Mouse (Mus musculus) limb, embryonic 12.5 days (tissue): ENCODE measurements around the gene Bcl7c. TPM values are rescaled to one million over a fixed set of nuclear protein-coding genes. Genes with fewer than 3 reads are reported as not detected.
"Not testable (repeated sequence)": the region's sequence is repeated elsewhere in the genome, so short reads cannot be mapped to it uniquely, and the experiment has no call there.

Experiments
- ATAC-seq: fragments of 200-750 bp; cut with Nextera tagmentation; 2 replicates; pipeline ENCODE4 v1.8.0; 2017; ENCODE audit warnings: low read depth, moderate TSS enrichment; ENCODE audit not compliant: insufficient number of reproducible peaks, insufficient read depth, low FRiP score, low TSS enrichment
- H3K27ac ChIP-seq: fragments of 300-500 bp; sonication (generic); 2 replicates; pipeline ENCODE4 v1.5.1; 2016; ENCODE audit warnings: mild to moderate bottlenecking, moderate library complexity
- H3K27me3 ChIP-seq: fragments of 300-500 bp; sonication (generic); 2 replicates; pipeline ENCODE4 v1.6.1; 2016; ENCODE audit warnings: mild to moderate bottlenecking, moderate library complexity
- H3K36me3 ChIP-seq: fragments of 300-500 bp; sonication (generic); 2 replicates; pipeline ENCODE4 v1.6.1; 2016; ENCODE audit warnings: mild to moderate bottlenecking, moderate library complexity
- H3K4me1 ChIP-seq: fragments of 300-500 bp; sonication (generic); replicated peaks from 2 replicates; pipeline ENCODE4 v1.6.1; 2016
- H3K4me2 ChIP-seq: fragments of 300-500 bp; sonication (generic); 2 replicates; pipeline ENCODE4 v1.6.1; 2016; ENCODE audit warnings: mild to moderate bottlenecking, moderate library complexity
- H3K4me3 ChIP-seq: fragments of 300-500 bp; sonication (generic); replicated peaks from 2 replicates; pipeline ENCODE4 v1.5.1; 2016; ENCODE audit warnings: mild to moderate bottlenecking
- H3K9ac ChIP-seq: fragments of 300-500 bp; sonication (generic); replicated peaks from 2 replicates; pipeline ENCODE4 v1.6.1; 2016; ENCODE audit warnings: mild to moderate bottlenecking, moderate library complexity
- H3K9me3 ChIP-seq: fragments of 300-500 bp; sonication (generic); 2 replicates; pipeline ENCODE4 v1.6.1; 2016; ENCODE audit warnings: mild to moderate bottlenecking, moderate library complexity
- WGBS: fragments of 180-500 bp; shearing (Covaris S2); methylation state at CpG from one replicate; pipeline ENCODE4 v1.1.7; 2016; 5-methylcytosine and 5-hydroxymethylcytosine counted together
- polyA plus RNA-seq: library from polyadenylated mRNA; unstranded; fragments of >200 nt; fragmentation: Nextera tagmentation; extraction: Ambion mirVana; gene quantifications from 2 replicates; pipeline ENCODE4 v1.2.1, GENCODE M21; 2016

Gene Bcl7c
- polyA plus RNA-seq, 1 experiment from 2014 or later, result 120 TPM

- 49% methylated on average over 4 of the region's 4 CpGs for WGBS
- Histone ChIP-seq H3K4me1 (no peaks in the 10 kb centered on the region; the same call in 1 of the 2 replicates), H3K27ac (no peak overlapping the region), H3K27me3 (no peaks in the 10 kb centered on the region; the same call in 1 of the 2 replicates), H3K36me3 (no peaks in the 10 kb centered on the region), H3K9ac (no peak overlapping the region), H3K9me3 (no peaks in the 10 kb centered on the region), H3K4me3 (no peak overlapping the region), H3K4me2 (no peak overlapping the region)
- no peak for ATAC-seq
Observed at GRCm38 (mm10) chr7:127641260-127641659, 67.5 kb downstream of the Bcl7c start.

GRCm38 (mm10) chr7:127636963-127637362, 71.8 kb downstream of the Bcl7c start:
- under 1% methylated on average over 27 of the region's 27 CpGs for WGBS
- peak overlapping the region; percentile 63 for H3K9ac ChIP-seq
- H3K4me3 ChIP-seq, result peak overlapping the region; percentile 58
- peak overlapping the region; percentile 74 for H3K4me2 ChIP-seq
- peak; percentile 42; the same call in 1 of the 2 replicates for ATAC-seq
- no peaks in the 10 kb centered on the region for H3K36me3 ChIP-seq
- no peaks in the 10 kb centered on the region for H3K27me3 ChIP-seq
- no peaks in the 10 kb centered on the region for H3K9me3 ChIP-seq
- no peaks in the 10 kb centered on the region; the same call in 1 of the 2 replicates for H3K4me1 ChIP-seq
- no peak overlapping the region for H3K27ac ChIP-seq

- 90% methylated on average over 4 of the region's 4 CpGs for WGBS
- ATAC-seq, result no peak
Observed at GRCm38 (mm10) chr7:127631416-127631815, 77.3 kb downstream of the Bcl7c start.

GRCm38 (mm10) chr7:127628646-127629045, 80.1 kb downstream of the Bcl7c start:
- Histone ChIP-seq H3K4me2 (no peak overlapping the region), H3K4me1 (no peaks in the 10 kb centered on the region), H3K9ac (no peak overlapping the region), H3K4me3 (no peak overlapping the region), H3K27me3 (no peaks in the 10 kb centered on the region), H3K27ac (no peak overlapping the region), H3K36me3 (no peaks in the 10 kb centered on the region), H3K9me3 (no peaks in the 10 kb centered on the region)
- WGBS, result 86% methylated on average over 5 of the region's 5 CpGs
- no peak for ATAC-seq

More at GRCm38 (mm10) chr7:127631416-127631815, 77.3 kb downstream of the Bcl7c start:
- Histone ChIP-seq H3K4me3 (no peak overlapping the region), H3K27ac (no peak overlapping the region), H3K27me3 (no peaks in the 10 kb centered on the region), H3K9ac (no peak overlapping the region), H3K9me3 (no peaks in the 10 kb centered on the region), H3K4me1 (no peaks in the 10 kb centered on the region), H3K4me2 (no peak overlapping the region), H3K36me3 (no peaks in the 10 kb centered on the region)

- Histone ChIP-seq H3K36me3 (no peaks in the 10 kb centered on the region), H3K27me3 (no peaks in the 10 kb centered on the region), H3K4me3 (no peak overlapping the region), H3K4me1 (no peaks in the 10 kb centered on the region), H3K9me3 (no peaks in the 10 kb centered on the region), H3K9ac (no peak overlapping the region), H3K4me2 (no peak overlapping the region), H3K27ac (no peak overlapping the region)
- 85% methylated on average over 4 of the region's 4 CpGs for WGBS
- no peak for ATAC-seq
Observed at GRCm38 (mm10) chr7:127626471-127626870, 82.3 kb downstream of the Bcl7c start.

GRCm38 (mm10) chr7:127626039-127626438, 82.7 kb downstream of the Bcl7c start:
- Histone ChIP-seq H3K36me3 (no peaks in the 10 kb centered on the region), H3K9me3 (no peaks in the 10 kb centered on the region), H3K27me3 (no peaks in the 10 kb centered on the region), H3K4me3 (no peak overlapping the region), H3K27ac (no peak overlapping the region), H3K9ac (no peak overlapping the region), H3K4me1 (no peaks in the 10 kb centered on the region), H3K4me2 (no peak overlapping the region)
- 96% methylated on average over 7 of the region's 7 CpGs for WGBS
- ATAC-seq, result no peak

GRCm38 (mm10) chr7:127618402-127618801, 90.3 kb downstream of the Bcl7c start:
- H3K27me3 ChIP-seq, H3K4me3 ChIP-seq, H3K27ac ChIP-seq, H3K9me3 ChIP-seq, H3K36me3 ChIP-seq, H3K9ac ChIP-seq, ATAC-seq, H3K4me2 ChIP-seq: not testable (repeated sequence)
- H3K4me1 ChIP-seq, result peaks cover 13% of the 10 kb centered on the region
- WGBS, result 93% methylated on average over 7 of the region's 8 CpGs

- H3K27ac ChIP-seq, result no peak overlapping the region
- WGBS, result 54% methylated on average over 2 of the region's 2 CpGs
- H3K9me3 ChIP-seq, result no peaks in the 10 kb centered on the region
- no peak for ATAC-seq
- no peaks in the 10 kb centered on the region for H3K27me3 ChIP-seq
- H3K36me3 ChIP-seq, result peaks cover under 1% of the 10 kb centered on the region
- peaks cover 15% of the 10 kb centered on the region for H3K4me1 ChIP-seq
- H3K9ac ChIP-seq, result no peak overlapping the region
- no peak overlapping the region for H3K4me2 ChIP-seq
- H3K4me3 ChIP-seq, result no peak overlapping the region
Observed at GRCm38 (mm10) chr7:127617962-127618361, 90.8 kb downstream of the Bcl7c start.

- WGBS, result 87% methylated on average over 1 of the region's 1 CpGs
Observed at GRCm38 (mm10) chr7:127616881-127617280, 91.9 kb downstream of the Bcl7c start.

GRCm38 (mm10) chr7:127616336-127616735, 92.4 kb downstream of the Bcl7c start:
- Histone ChIP-seq H3K4me1 (peaks cover 15% of the 10 kb centered on the region), H3K27ac (no peak overlapping the region), H3K9me3 (peaks cover 6% of the 10 kb centered on the region; the same call in 1 of the 2 replicates), H3K9ac (no peak overlapping the region), H3K4me3 (peak overlapping the region; percentile 100; the same call in 1 of the 2 replicates), H3K36me3 (peaks cover 17% of the 10 kb centered on the region), H3K27me3 (no peaks in the 10 kb centered on the region), H3K4me2 (0 out of 2 replicates have a peak overlapping the region, but pooled peaks have one; percentile 77)
- no peak for ATAC-seq
- WGBS, result 74% methylated on average over 1 of the region's 1 CpGs

More at GRCm38 (mm10) chr7:127616881-127617280, 91.9 kb downstream of the Bcl7c start:
- Histone ChIP-seq H3K36me3 (peaks cover 11% of the 10 kb centered on the region), H3K4me1 (peaks cover 15% of the 10 kb centered on the region), H3K27me3 (no peaks in the 10 kb centered on the region), H3K4me3 (no peak overlapping the region), H3K9ac (no peak overlapping the region), H3K9me3 (peaks cover 2% of the 10 kb centered on the region; the same call in 1 of the 2 replicates), H3K4me2 (no peak overlapping the region), H3K27ac (no peak overlapping the region)
- ATAC-seq, result no peak

- H3K4me1 ChIP-seq, result peaks cover 15% of the 10 kb centered on the region
- WGBS, result under 1% methylated on average over 37 of the region's 50 CpGs
- H3K9ac ChIP-seq, result peak within 1 kb of the TSS; percentile 95
- ATAC-seq, result peak; percentile 85
- H3K27ac ChIP-seq, result peak within 1 kb of the TSS; percentile 87
- H3K9me3 ChIP-seq, result peaks cover 6% of the 10 kb centered on the region; the same call in 1 of the 2 replicates
- peak within 1 kb of the TSS; percentile 77 for H3K4me2 ChIP-seq
- H3K27me3 ChIP-seq, result no peaks in the 10 kb centered on the region
- H3K4me3 ChIP-seq, result peak within 1 kb of the TSS; percentile 100
- peaks cover 29% of the 10 kb centered on the region for H3K36me3 ChIP-seq
Observed at GRCm38 (mm10) chr7:127614891-127615843, 93.6 kb downstream of the Bcl7c start, which contains the start of gene Zfp629. TSS of gene Zfp629 (minus strand) at chr7:127615797.
